Mouse (Mus musculus): ENCODE results near the gene Edem3. TPM values are rescaled to one million over a fixed set of nuclear protein-coding genes. Genes with fewer than 3 reads are reported as not detected.
"Not testable (repeated sequence)": the region's sequence is repeated elsewhere in the genome, so short reads cannot be mapped to it uniquely, and the experiment has no call there.

Edem3 gene
- polyA plus RNA-seq, 1 experiment from 2014 or later: 9.8 TPM

DNA sequence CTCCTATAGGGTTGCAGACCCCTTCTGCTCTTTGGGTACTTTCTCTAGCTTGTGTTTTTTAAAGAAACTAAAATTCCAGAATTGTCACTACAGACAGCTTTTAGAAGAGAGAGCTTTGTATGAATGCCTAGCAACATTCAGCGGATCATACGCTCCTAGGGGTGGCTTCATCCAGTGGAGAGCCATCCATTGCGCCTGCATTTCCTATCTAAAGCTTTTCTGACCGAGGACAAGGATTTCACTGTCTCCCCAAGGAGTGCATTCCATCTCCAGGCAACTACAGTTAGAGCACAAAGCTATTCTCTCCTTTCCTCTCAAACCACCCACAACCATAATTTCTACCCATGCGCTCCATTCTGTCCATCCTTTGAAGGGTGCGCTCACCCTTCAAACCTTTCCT is 28.8 kb upstream of the Edem3 start:
- Histone ChIP-seq H3K4me2 (ENCODE audit: low read depth, low read length) (no peak overlapping the region), H3K27ac (ENCODE audit: low read length) (no peak overlapping the region), H3K27me3 (ENCODE audit: control insufficient read depth, insufficient read depth, low read length) (no peaks in the 10 kb centered on the region), H3K4me1 (ENCODE audit: control insufficient read depth, insufficient read depth, low read length) (no peaks in the 10 kb centered on the region), H3K9ac (ENCODE audit: low read length) (no peak overlapping the region), H3K9me3 (replicated peaks; ENCODE audit: control insufficient read depth, low read length) (no peaks in the 10 kb centered on the region), H3K36me3 (ENCODE audit: control insufficient read depth, insufficient read depth) (no peaks in the 10 kb centered on the region), H3K4me3 (ENCODE audit: low read length) (no peak overlapping the region)
- 85% methylated on average over 6 of the region's 6 CpGs for WGBS
- ATAC-seq (replicated peaks; ENCODE audit: extremely low read depth, insufficient read depth, low FRiP score): no peak

DNA sequence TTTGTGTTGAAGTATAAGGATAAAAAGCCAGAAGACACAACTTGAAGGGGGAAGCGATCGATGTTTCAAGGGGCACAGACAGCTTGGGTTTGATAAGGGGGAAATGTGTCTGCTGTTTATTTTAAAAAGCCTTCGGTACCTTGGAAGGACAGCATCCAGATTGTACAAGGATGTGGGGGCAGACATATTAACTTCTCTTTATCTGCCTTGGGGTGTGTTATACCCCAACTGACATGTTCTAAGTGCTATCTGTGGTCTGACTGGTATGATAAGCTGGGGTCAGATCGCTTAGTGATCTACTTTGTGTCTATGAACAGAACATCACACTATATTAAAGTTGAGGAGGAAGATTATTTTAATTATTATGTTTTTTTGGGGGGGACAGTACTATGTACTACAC is 27.0 kb upstream of the Edem3 start:
- WGBS: 44% methylated on average over 4 of the region's 4 CpGs
- no peak overlapping the region for H3K9ac ChIP-seq (ENCODE audit: low read length)
- no peak overlapping the region for H3K27ac ChIP-seq (ENCODE audit: low read length)
- H3K4me1 ChIP-seq (ENCODE audit: control insufficient read depth, insufficient read depth, low read length): no peaks in the 10 kb centered on the region
- H3K9me3 ChIP-seq (replicated peaks; ENCODE audit: control insufficient read depth, low read length): no peaks in the 10 kb centered on the region
- no peak for ATAC-seq (replicated peaks; ENCODE audit: extremely low read depth, insufficient read depth, low FRiP score)
- H3K4me2 ChIP-seq (ENCODE audit: low read depth, low read length): no peak overlapping the region
- no peaks in the 10 kb centered on the region for H3K27me3 ChIP-seq (ENCODE audit: control insufficient read depth, insufficient read depth, low read length)
- H3K4me3 ChIP-seq (ENCODE audit: low read length): no peak overlapping the region
- no peaks in the 10 kb centered on the region for H3K36me3 ChIP-seq (ENCODE audit: control insufficient read depth, insufficient read depth)

DNA sequence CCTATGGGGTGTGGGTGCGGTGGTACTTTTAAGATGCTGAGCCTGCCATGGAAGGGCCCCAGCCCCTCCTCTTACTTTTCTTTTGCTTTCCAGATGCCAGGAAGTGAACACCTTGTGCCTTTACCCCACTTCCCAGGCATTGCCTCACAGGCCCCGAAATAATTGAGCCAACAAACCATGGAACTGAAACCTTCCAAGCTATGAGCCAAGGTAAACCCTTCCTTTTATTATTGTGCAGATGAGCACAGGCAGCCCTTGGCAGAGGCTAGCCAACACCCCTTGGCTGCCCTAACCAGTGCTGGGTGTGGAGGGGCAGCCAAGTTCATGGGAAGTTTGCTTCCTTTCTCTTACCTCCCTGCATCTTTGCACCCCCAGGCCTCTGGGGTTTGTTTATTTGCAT is 18.0 kb upstream of the Edem3 start:
- Histone ChIP-seq H3K4me2 (ENCODE audit: low read depth, low read length) (no peak overlapping the region), H3K27me3 (ENCODE audit: control insufficient read depth, insufficient read depth, low read length) (no peaks in the 10 kb centered on the region), H3K4me1 (ENCODE audit: control insufficient read depth, insufficient read depth, low read length) (no peaks in the 10 kb centered on the region), H3K9me3 (replicated peaks; ENCODE audit: control insufficient read depth, low read length) (0 out of 2 replicates have a peak, but pooled peaks cover 2% of the 10 kb centered on the region), H3K27ac (ENCODE audit: low read length) (no peak overlapping the region), H3K4me3 (ENCODE audit: low read length) (no peak overlapping the region), H3K36me3 (ENCODE audit: control insufficient read depth, insufficient read depth) (no peaks in the 10 kb centered on the region), H3K9ac (ENCODE audit: low read length) (no peak overlapping the region)
- WGBS: 83% methylated on average over 2 of the region's 2 CpGs
- ATAC-seq (replicated peaks; ENCODE audit: extremely low read depth, insufficient read depth, low FRiP score): no peak

DNA sequence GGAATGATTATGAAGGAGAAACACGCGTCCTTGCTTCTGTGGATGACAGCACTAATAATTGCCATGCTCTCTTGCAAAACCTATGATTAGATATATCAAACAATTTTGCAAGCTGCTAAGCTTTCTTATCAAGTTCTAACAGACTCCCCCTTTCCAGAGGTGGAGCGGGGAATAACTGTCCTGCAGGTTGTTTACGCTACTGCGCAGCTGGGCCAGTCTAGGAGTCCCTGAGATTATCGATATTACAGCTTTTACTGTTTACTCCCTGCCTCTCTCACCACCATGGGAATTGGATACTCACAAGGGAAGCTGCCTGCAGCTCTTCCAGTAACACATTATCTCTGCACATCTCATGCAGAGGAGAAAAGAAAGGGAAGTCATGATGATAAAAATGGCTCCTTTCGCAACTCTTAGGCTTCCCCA is 14.0 kb upstream of the Edem3 start:
- no peak overlapping the region for H3K9ac ChIP-seq (ENCODE audit: low read length)
- no peaks in the 10 kb centered on the region for H3K27me3 ChIP-seq (ENCODE audit: control insufficient read depth, insufficient read depth, low read length)
- H3K36me3 ChIP-seq (ENCODE audit: control insufficient read depth, insufficient read depth): no peaks in the 10 kb centered on the region
- H3K4me1 ChIP-seq (ENCODE audit: control insufficient read depth, insufficient read depth, low read length): no peaks in the 10 kb centered on the region
- H3K9me3 ChIP-seq (replicated peaks; ENCODE audit: control insufficient read depth, low read length): no peaks in the 10 kb centered on the region
- H3K4me3 ChIP-seq (ENCODE audit: low read length): no peak overlapping the region
- no peak overlapping the region for H3K27ac ChIP-seq (ENCODE audit: low read length)
- no peak overlapping the region for H3K4me2 ChIP-seq (ENCODE audit: low read depth, low read length)
- ATAC-seq (replicated peaks; ENCODE audit: extremely low read depth, insufficient read depth, low FRiP score): no peak
- 67% methylated on average over 7 of the region's 7 CpGs for WGBS

DNA sequence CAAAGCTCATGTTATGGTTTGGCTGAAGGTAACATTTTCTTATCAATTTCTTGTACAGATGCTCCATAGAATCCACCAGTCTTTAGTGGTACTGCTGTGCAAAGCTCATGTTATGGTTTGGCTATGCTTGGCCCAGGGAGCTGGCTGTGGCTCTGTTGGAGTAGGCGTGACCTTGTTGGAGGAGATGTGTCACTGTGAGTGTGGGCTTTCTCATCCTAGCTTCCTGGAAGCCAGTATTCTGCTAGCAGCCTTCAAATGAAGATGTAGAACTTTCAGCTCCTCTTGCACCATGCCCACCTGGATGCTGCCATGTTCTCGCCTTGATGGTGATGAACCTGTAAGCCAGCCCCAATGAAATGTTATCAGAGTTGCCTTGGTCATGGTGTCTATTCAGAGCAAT is 5.3 kb upstream of the Edem3 start:
- not testable (repeated sequence) for H3K27ac ChIP-seq (ENCODE audit: low read length); H3K9me3 ChIP-seq (replicated peaks; ENCODE audit: control insufficient read depth, low read length); H3K4me3 ChIP-seq (ENCODE audit: low read length); H3K9ac ChIP-seq (ENCODE audit: low read length); H3K27me3 ChIP-seq (ENCODE audit: control insufficient read depth, insufficient read depth, low read length); H3K4me2 ChIP-seq (ENCODE audit: low read depth, low read length); H3K4me1 ChIP-seq (ENCODE audit: control insufficient read depth, insufficient read depth, low read length); ATAC-seq (replicated peaks; ENCODE audit: extremely low read depth, insufficient read depth, low FRiP score); H3K36me3 ChIP-seq (ENCODE audit: control insufficient read depth, insufficient read depth)
- WGBS: 86% methylated on average over 2 of the region's 2 CpGs

DNA sequence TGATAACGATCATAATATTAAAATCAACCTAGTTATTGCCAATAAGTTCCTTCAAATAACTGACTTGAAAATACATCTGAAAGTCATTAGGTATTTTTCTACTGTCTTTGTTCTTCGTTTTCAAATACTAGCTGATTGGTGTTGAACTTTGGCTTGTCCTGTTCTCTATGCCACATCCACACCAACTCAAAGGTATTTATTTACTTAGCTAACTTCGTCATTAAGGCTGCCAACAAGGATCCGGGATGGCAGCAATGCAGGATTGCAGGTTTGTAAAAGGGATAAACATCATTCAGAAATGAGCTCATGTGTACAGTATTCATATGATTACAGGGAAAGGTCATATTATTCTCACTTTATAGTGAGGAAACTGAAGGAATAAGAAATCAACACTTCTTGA is 2.2 kb upstream of the Edem3 start:
- peaks cover 5% of the 10 kb centered on the region; the same call in 1 of the 2 replicates for H3K9me3 ChIP-seq (replicated peaks; ENCODE audit: control insufficient read depth, low read length)
- WGBS: 73% methylated on average over 4 of the region's 4 CpGs

GRCm38 (mm10) chr1:151753374-151753929 is 1.7 kb upstream of the Edem3 start:
- WGBS: 59% methylated on average over 8 of the region's 8 CpGs
- Histone ChIP-seq H3K27ac (ENCODE audit: low read length) (no peak overlapping the region), H3K27me3 (ENCODE audit: control insufficient read depth, insufficient read depth, low read length) (no peaks in the 10 kb centered on the region), H3K4me1 (ENCODE audit: control insufficient read depth, insufficient read depth, low read length) (peaks cover 17% of the 10 kb centered on the region), H3K36me3 (ENCODE audit: control insufficient read depth, insufficient read depth) (no peaks in the 10 kb centered on the region), H3K9ac (ENCODE audit: low read length) (no peak overlapping the region), H3K4me2 (ENCODE audit: low read depth, low read length) (peak overlapping the region; percentile 53; the same call in 1 of the 2 replicates), H3K4me3 (ENCODE audit: low read length) (no peak overlapping the region), H3K9me3 (replicated peaks; ENCODE audit: control insufficient read depth, low read length) (peaks cover 5% of the 10 kb centered on the region; the same call in 1 of the 2 replicates)
- no peak for ATAC-seq (replicated peaks; ENCODE audit: extremely low read depth, insufficient read depth, low FRiP score)

More for the DNA sequence above, 2.2 kb upstream of the Edem3 start:
- no peaks in the 10 kb centered on the region for H3K27me3 ChIP-seq (ENCODE audit: control insufficient read depth, insufficient read depth, low read length)
- no peaks in the 10 kb centered on the region for H3K36me3 ChIP-seq (ENCODE audit: control insufficient read depth, insufficient read depth)
- no peak overlapping the region for H3K9ac ChIP-seq (ENCODE audit: low read length)
- no peak overlapping the region for H3K4me2 ChIP-seq (ENCODE audit: low read depth, low read length)
- H3K27ac ChIP-seq (ENCODE audit: low read length): no peak overlapping the region
- H3K4me3 ChIP-seq (ENCODE audit: low read length): no peak overlapping the region
- H3K4me1 ChIP-seq (ENCODE audit: control insufficient read depth, insufficient read depth, low read length): peaks cover 17% of the 10 kb centered on the region
- ATAC-seq (replicated peaks; ENCODE audit: extremely low read depth, insufficient read depth, low FRiP score): no peak

DNA sequence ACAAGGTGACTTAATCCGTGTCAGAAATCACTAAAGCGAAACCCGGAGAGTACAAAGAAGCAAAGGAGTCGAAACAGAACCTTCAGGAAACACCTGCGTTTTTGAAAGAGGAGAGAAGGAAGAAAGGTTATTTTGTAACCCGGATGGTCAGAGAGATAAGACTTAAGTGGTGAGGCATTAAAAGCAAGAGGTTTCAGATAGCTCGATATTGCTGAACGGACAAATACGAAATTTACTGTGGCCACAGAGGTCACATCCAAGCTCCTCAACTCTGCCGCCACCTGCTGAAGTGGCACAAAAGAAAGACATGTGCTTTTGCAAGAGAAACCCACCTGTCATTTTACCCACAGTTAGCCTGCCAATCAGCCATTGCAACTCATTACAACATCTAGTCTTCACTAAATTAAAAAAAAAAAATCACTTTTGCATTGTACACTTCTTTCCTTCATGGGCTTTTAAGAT is 1.1 kb upstream of the Edem3 start:
- no peak for ATAC-seq (replicated peaks; ENCODE audit: extremely low read depth, insufficient read depth, low FRiP score)
- Histone ChIP-seq H3K27ac (ENCODE audit: low read length) (peak overlapping the region; percentile 35; the same call in 1 of the 2 replicates), H3K36me3 (ENCODE audit: control insufficient read depth, insufficient read depth) (no peaks in the 10 kb centered on the region), H3K4me2 (ENCODE audit: low read depth, low read length) (peak overlapping the region; percentile 53), H3K9ac (ENCODE audit: low read length) (peak overlapping the region; percentile 52; the same call in 1 of the 2 replicates), H3K27me3 (ENCODE audit: control insufficient read depth, insufficient read depth, low read length) (no peaks in the 10 kb centered on the region), H3K4me1 (ENCODE audit: control insufficient read depth, insufficient read depth, low read length) (peaks cover 17% of the 10 kb centered on the region), H3K4me3 (ENCODE audit: low read length) (peak overlapping the region; percentile 84), H3K9me3 (replicated peaks; ENCODE audit: control insufficient read depth, low read length) (peaks cover 5% of the 10 kb centered on the region; the same call in 1 of the 2 replicates)
- 49% methylated on average over 10 of the region's 10 CpGs for WGBS

DNA sequence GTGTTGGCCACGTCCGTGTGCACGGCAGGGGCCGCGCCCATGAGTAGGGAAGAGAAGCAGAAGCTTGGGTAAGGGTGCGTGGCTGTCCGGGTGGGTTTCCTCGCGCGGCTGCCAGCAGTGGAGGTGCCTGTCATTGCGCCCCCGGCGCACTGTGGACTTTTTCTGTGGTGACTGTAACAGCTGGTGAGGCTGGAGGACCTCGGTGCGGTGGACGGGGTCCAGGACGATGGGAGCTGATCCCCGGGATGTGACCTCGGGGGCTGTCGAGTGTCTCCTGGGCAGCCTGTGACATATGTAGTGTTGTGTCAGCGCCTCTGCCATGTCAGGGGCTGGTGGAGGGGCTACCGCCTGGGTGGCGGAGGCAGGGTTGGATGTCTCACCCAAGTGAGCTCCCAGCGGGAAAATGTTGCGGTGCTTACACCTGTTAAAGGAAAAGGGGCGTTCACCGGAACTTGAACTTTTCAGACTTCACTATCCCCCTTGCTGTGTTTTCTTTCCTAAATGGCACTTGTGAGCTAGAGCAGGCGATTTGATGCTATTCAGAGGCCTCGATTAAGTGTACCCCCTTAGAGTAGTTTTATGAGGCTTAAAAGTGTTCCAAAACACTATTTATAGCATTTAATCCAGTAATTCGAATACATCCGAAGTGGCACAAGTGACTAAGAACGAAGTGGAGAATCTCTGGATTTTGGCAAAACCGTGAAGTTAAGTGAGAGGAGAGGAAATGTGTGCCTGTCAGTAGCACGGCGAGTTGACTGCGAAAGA is 671 bp downstream of the Edem3 start:
- H3K9ac ChIP-seq (ENCODE audit: low read length): peak overlapping the region; percentile 89
- peak overlapping the region; percentile 84 for H3K4me3 ChIP-seq (ENCODE audit: low read length)
- 3% methylated on average over 36 of the region's 36 CpGs for WGBS
- H3K9me3 ChIP-seq (replicated peaks; ENCODE audit: control insufficient read depth, low read length): no peaks in the 10 kb centered on the region
- peak overlapping the region; percentile 87 for H3K27ac ChIP-seq (ENCODE audit: low read length)
- peak overlapping the region; percentile 89 for H3K4me2 ChIP-seq (ENCODE audit: low read depth, low read length)
- peaks cover 3% of the 10 kb centered on the region; the same call in 1 of the 2 replicates for H3K36me3 ChIP-seq (ENCODE audit: control insufficient read depth, insufficient read depth)
- peaks cover 17% of the 10 kb centered on the region for H3K4me1 ChIP-seq (ENCODE audit: control insufficient read depth, insufficient read depth, low read length)
- H3K27me3 ChIP-seq (ENCODE audit: control insufficient read depth, insufficient read depth, low read length): no peaks in the 10 kb centered on the region
- no peak for ATAC-seq (replicated peaks; ENCODE audit: extremely low read depth, insufficient read depth, low FRiP score)

Data from heart, embryonic 16.5 days (tissue).